Mouse (Mus musculus) heart, embryonic 11.5 days (tissue): ENCODE measurements around the gene Vrk2. TPM values are rescaled to one million over a fixed set of nuclear protein-coding genes. Genes with fewer than 3 reads are reported as not detected.
A peak's percentile ranks its signal among the peaks of the same experiment; 100 is the strongest.

Experiments used
- ATAC-seq: fragments of 200-750 bp; cut with Nextera tagmentation; replicated peaks from 2 replicates; pipeline ENCODE4 v1.8.0; 2017; ENCODE audit warnings: moderate library complexity; ENCODE audit not compliant: insufficient number of reproducible peaks, low FRiP score, low TSS enrichment
- H3K27ac ChIP-seq: fragments of 300-500 bp; sonication (generic); 2 replicates; pipeline ENCODE4 v1.5.1; 2014; ENCODE audit warnings: mild to moderate bottlenecking, low read depth, low read length
- H3K27me3 ChIP-seq: fragments of 300-500 bp; sonication (generic); 2 replicates; pipeline ENCODE4 v1.6.1; 2014; ENCODE audit warnings: mild to moderate bottlenecking, low read length, mixed read lengths; ENCODE audit not compliant: control insufficient read depth, insufficient read depth
- H3K36me3 ChIP-seq: fragments of 300-500 bp; sonication (generic); 2 replicates; pipeline ENCODE4 v1.6.1; 2014; ENCODE audit warnings: mild to moderate bottlenecking, low read length, moderate library complexity, mixed read lengths; ENCODE audit not compliant: control insufficient read depth, insufficient read depth
- H3K4me1 ChIP-seq: fragments of 300-500 bp; sonication (generic); 2 replicates; pipeline ENCODE4 v1.6.1; 2014; ENCODE audit warnings: low read length; ENCODE audit not compliant: control insufficient read depth, insufficient read depth
- H3K4me2 ChIP-seq: fragments of 300-500 bp; sonication (generic); 2 replicates; pipeline ENCODE4 v1.6.1; 2014; ENCODE audit warnings: mild to moderate bottlenecking, moderate library complexity
- H3K4me3 ChIP-seq: fragments of 300-500 bp; sonication (generic); 2 replicates; pipeline ENCODE4 v1.5.1; 2014; ENCODE audit warnings: low read depth, low read length
- H3K9ac ChIP-seq: fragments of 300-500 bp; sonication (generic); 2 replicates; pipeline ENCODE4 v1.6.1; 2014; ENCODE audit warnings: mild to moderate bottlenecking, low read depth, low read length, moderate library complexity
- H3K9me3 ChIP-seq: fragments of 300-500 bp; sonication (generic); replicated peaks from 2 replicates; pipeline ENCODE4 v1.6.1; 2016; ENCODE audit warnings: low read length; ENCODE audit not compliant: control insufficient read depth
- WGBS: fragments of 180-500 bp; shearing (Covaris S2); extraction: QIAGEN DNeasy Blood & Tissue Kit; methylation state at CpG from one replicate; pipeline ENCODE4 v1.1.7; 2014; ENCODE audit not compliant: insufficient replicate concordance; 5-methylcytosine and 5-hydroxymethylcytosine counted together
- polyA plus RNA-seq: library from polyadenylated mRNA; unstranded; fragments of >200 nt; fragmentation: Nextera tagmentation; extraction: Ambion mirVana; gene quantifications from 2 replicates; pipeline ENCODE4 v1.2.1, GENCODE M21; 2014

Gene Vrk2
- polyA plus RNA-seq, 1 experiment from 2014 or later: 20.5 TPM

DNA sequence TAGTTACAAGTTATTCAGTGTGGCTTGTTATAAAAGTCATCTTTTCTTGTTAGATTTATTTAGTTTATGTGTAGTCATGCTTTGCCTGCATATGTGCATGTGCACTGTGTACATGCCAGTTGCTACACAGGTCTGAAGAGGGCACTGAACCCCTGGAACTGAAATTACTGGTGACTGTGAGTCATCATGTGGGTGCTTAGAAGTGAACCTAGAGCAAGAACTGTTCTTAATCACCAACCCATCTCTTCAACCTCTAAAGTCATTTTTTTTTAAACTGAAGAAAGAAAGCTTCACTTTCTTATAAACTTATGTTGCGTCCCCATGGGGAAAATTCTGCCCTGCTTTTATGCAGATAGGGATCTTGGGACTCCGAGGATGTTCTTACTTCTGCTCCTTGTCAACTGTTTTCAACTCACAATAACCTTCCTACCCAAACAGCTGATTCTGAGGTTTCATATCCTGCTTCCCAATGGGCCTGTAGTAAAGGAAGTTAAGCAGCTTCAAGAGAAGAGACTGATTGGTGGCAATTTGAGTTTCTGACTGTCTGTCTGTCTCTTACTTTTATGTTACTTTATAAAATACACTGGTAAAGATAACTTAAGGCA, 7.9 kb upstream of the Vrk2 start:
- no peak overlapping the region for H3K4me3 ChIP-seq
- 74% methylated on average over 2 of the region's 2 CpGs for WGBS
- no peaks in the 10 kb centered on the region for H3K9me3 ChIP-seq
- no peaks in the 10 kb centered on the region for H3K27me3 ChIP-seq
- H3K4me2 ChIP-seq: no peak overlapping the region
- no peaks in the 10 kb centered on the region for H3K36me3 ChIP-seq
- no peak for ATAC-seq
- H3K27ac ChIP-seq: no peak overlapping the region
- no peaks in the 10 kb centered on the region for H3K4me1 ChIP-seq
- H3K9ac ChIP-seq: no peak overlapping the region

DNA sequence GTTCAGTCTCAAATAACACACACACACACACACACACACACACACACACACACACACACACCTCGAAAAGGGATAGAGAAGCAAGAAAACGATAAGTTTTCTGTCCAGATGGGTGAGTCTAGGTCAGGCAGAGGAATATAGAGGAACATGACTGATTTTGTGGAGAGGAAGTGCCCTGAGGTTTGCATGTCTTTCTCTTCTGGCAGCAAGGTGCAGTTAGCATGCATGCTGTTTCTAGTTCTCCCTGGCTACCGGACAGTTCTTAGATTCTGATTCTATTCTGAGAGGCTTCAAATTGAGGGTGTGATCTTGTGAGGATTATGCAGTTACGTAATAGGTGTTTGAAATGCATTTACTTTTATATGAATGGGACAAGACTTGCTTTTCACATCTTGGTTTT, 6.9 kb upstream of the Vrk2 start:
- no peaks in the 10 kb centered on the region for H3K9me3 ChIP-seq
- H3K4me1 ChIP-seq: no peaks in the 10 kb centered on the region
- ATAC-seq: no peak
- H3K4me3 ChIP-seq: no peak overlapping the region
- no peak overlapping the region for H3K9ac ChIP-seq
- H3K27ac ChIP-seq: no peak overlapping the region
- H3K27me3 ChIP-seq: no peaks in the 10 kb centered on the region
- H3K36me3 ChIP-seq: no peaks in the 10 kb centered on the region
- no peak overlapping the region for H3K4me2 ChIP-seq
- 79% methylated on average over 4 of the region's 4 CpGs for WGBS

DNA sequence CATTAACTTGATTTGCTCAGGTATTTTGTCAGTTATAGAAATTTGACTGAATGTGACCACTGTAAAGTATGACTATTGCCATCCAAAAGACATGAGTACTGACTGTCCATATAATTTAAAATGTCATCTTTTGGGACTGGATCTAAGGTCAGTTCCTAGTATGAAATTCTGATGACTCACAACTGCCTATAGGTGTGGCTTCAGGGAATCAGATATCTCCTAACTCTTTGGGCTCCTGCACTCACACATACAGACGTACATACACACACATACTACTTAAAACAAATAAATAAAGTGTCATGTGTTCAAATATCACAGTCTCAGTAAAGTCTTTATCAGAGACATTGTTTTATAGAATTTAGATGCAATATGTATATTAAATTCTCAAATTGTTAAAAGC, 5.1 kb upstream of the Vrk2 start:
- Histone ChIP-seq H3K4me2 (no peak overlapping the region), H3K27me3 (no peaks in the 10 kb centered on the region), H3K9me3 (no peaks in the 10 kb centered on the region), H3K9ac (no peak overlapping the region), H3K4me1 (no peaks in the 10 kb centered on the region), H3K4me3 (no peak overlapping the region), H3K36me3 (no peaks in the 10 kb centered on the region), H3K27ac (no peak overlapping the region)
- ATAC-seq: no peak
- WGBS: 57% methylated on average over 1 of the region's 1 CpGs

DNA sequence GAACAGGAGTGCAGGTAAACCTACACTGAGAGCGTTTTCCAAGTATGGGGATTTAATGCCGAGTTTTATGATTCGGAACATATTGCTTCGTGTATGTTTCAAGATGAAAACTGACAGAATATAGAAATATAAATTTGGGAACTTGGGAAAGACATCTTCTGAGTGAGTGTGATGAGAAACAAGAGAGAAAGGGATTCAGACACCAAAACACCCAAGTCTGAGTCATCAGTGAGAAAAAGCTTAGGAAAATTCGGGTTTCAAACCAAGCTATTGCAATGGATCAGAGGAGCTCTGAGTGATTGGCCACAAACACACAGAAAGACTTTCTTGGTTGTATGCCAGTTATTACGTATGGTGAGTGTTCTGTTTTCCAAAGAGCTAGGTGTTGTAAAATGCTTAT, 4.0 kb upstream of the Vrk2 start:
- H3K36me3 ChIP-seq: no peaks in the 10 kb centered on the region
- H3K27me3 ChIP-seq: no peaks in the 10 kb centered on the region
- H3K4me3 ChIP-seq: no peak overlapping the region
- no peak for ATAC-seq
- WGBS: 81% methylated on average over 6 of the region's 6 CpGs
- no peak overlapping the region for H3K4me2 ChIP-seq
- no peak overlapping the region for H3K27ac ChIP-seq
- no peak overlapping the region for H3K9ac ChIP-seq
- no peaks in the 10 kb centered on the region for H3K4me1 ChIP-seq
- no peaks in the 10 kb centered on the region for H3K9me3 ChIP-seq

DNA sequence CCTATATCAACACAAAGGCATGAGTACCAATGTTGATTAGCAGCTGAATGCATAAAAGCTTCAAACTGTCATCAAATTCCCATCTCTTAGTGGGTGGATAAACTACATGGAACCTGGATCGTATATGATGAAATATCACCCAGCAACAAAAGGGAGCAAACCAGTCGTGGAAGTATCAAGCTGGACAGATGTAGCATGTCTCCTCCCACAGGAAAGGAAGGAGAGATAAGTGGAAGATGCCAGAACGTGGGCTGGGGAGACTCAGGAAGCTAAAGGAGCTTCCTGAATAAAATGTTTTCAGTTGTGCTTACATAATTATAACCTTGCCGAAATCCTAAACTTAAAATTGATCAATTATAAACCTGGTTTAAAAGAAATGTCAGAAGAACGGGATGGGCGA, 3.3 kb upstream of the Vrk2 start:
- Histone ChIP-seq H3K4me3 (no peak overlapping the region), H3K27me3 (no peaks in the 10 kb centered on the region), H3K27ac (no peak overlapping the region), H3K9ac (no peak overlapping the region), H3K4me1 (peaks cover 3% of the 10 kb centered on the region; the same call in 1 of the 2 replicates), H3K36me3 (no peaks in the 10 kb centered on the region), H3K9me3 (no peaks in the 10 kb centered on the region), H3K4me2 (no peak overlapping the region)
- WGBS: 50% methylated on average over 6 of the region's 6 CpGs
- ATAC-seq: no peak

DNA sequence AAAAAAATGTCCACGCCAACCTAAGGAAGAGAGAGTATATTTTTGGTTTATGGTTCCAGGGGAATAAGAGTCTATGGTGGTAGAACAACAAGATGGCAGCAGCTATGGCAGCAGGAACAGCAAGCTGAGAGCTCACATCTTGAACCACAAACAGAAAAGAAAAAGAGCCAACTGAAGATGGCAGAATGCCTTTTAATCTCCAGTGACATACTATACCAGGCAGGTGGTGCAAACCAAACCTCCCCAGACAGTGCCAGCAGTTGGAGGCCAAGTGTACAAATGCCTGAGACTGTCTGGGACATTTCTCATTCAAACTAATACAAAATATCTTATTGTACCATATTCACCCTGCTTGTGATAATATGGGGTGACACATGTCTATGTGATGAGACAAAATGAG, 2.4 kb upstream of the Vrk2 start:
- no peaks in the 10 kb centered on the region for H3K9me3 ChIP-seq
- H3K27ac ChIP-seq: no peak overlapping the region
- H3K27me3 ChIP-seq: no peaks in the 10 kb centered on the region
- no peak overlapping the region for H3K4me2 ChIP-seq
- H3K36me3 ChIP-seq: no peaks in the 10 kb centered on the region
- ATAC-seq: no peak
- 83% methylated on average over 1 of the region's 1 CpGs for WGBS
- no peak overlapping the region for H3K9ac ChIP-seq
- no peak overlapping the region for H3K4me3 ChIP-seq
- H3K4me1 ChIP-seq: peaks cover 3% of the 10 kb centered on the region; the same call in 1 of the 2 replicates

DNA sequence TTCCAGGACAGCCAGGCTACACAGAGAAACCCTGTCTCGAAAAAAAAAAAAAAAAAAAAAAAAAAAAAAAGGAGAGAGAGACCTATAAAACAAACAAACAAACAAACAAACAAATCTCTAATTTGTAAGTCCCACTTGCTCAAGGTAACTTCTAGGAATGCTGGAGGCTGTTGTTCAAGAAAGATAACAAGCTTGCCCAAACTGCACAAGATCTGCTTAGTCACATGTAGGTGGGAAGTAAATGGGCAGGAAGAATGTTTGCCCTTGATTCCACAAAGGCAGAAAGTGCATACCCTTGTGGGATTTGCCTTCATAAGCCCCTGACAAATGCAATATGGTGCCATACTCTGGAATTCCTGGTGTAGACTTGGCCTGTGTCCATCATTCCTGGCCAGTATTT, 688 bp upstream of the Vrk2 start:
- ATAC-seq: no peak
- Histone ChIP-seq H3K4me3 (no peak overlapping the region), H3K36me3 (no peaks in the 10 kb centered on the region), H3K4me2 (no peak overlapping the region), H3K27ac (no peak overlapping the region), H3K4me1 (peaks cover 3% of the 10 kb centered on the region; the same call in 1 of the 2 replicates), H3K9me3 (no peaks in the 10 kb centered on the region), H3K27me3 (no peaks in the 10 kb centered on the region), H3K9ac (no peak overlapping the region)
- 79% methylated on average over 1 of the region's 1 CpGs for WGBS

DNA sequence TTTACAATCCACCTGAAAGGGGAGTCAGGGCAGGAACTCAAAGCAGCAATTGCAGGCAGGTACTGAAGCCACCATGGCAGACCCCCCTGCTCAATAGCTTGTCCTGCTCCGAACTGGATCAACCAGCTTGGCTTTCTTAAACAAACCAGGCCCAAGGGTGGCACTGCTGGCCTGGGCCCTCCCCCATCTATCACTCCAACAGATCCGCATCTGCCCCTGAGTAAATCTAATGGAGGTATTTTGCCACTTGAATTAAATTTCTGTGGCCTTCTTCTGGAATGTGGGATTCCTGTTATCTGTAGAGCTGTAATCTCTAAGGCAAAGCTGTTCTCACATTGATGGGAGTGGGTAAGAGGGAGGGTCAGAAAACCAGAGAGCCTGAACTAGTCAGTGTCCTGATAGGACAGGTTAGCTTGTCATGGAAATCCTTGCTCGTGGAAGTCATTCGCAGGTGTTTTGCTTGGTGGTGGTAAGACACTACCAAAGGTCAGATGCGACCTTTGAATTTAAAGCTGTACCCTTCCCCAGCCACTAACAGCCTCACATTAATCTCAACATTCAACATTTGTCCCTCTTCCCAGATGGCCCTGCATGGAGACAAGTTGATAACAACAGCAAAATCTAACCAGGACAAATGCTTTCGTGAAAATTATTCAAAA, 1.3 kb downstream of the Vrk2 start:
- peak overlapping the region; percentile 84 for H3K4me3 ChIP-seq
- H3K9ac ChIP-seq: peak overlapping the region; percentile 92
- ATAC-seq: no peak
- peaks cover 3% of the 10 kb centered on the region; the same call in 1 of the 2 replicates for H3K4me1 ChIP-seq
- no peaks in the 10 kb centered on the region for H3K36me3 ChIP-seq
- H3K27me3 ChIP-seq: no peaks in the 10 kb centered on the region
- peak overlapping the region; percentile 62; the same call in 1 of the 2 replicates for H3K27ac ChIP-seq
- H3K4me2 ChIP-seq: peak overlapping the region; percentile 74
- H3K9me3 ChIP-seq: no peaks in the 10 kb centered on the region
- 18% methylated on average over 6 of the region's 6 CpGs for WGBS

DNA sequence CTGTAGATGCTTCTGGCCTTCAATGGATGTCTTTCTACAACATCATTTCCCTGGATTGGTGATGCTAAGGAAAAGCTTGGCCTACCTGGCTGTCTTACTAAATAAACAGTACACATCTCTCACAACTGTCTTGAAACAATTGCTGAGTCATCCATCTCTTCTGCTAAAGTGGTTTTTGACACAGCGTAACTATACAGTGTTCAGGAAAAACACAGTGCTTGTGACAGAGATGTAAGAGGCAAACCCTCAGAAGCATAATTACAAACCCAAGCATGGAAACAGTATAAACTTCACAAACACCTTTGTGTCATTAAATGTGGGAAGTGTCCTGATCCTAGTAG, 6.6 kb downstream of the Vrk2 start:
- Histone ChIP-seq H3K27me3 (no peaks in the 10 kb centered on the region), H3K4me1 (no peaks in the 10 kb centered on the region), H3K4me3 (no peak overlapping the region), H3K27ac (no peak overlapping the region), H3K9ac (no peak overlapping the region), H3K9me3 (no peaks in the 10 kb centered on the region), H3K4me2 (no peak overlapping the region), H3K36me3 (no peaks in the 10 kb centered on the region)
- 98% methylated on average over 1 of the region's 1 CpGs for WGBS
- no peak for ATAC-seq
